Mouse (Mus musculus) left cerebral cortex, adult 9 months (tissue): ENCODE measurements around the gene Chst2.

Experiments
- DNase-seq, 2 experiments: peaks; one replicate each; pipeline ENCODE4 v3.0.0; 2022; ENCODE audit warnings: low spot score in 2 of 2

Chst2 gene

GRCm38 (mm10) chr9:95365882-95366281 is 40.6 kb downstream of the Chst2 start:
- DNase-seq = no peak

- no peak for DNase-seq
These were observed 52.6 kb downstream of the Chst2 start for GRCm38 (mm10) chr9:95353829-95354391.

- no peak for DNase-seq
These were observed 54.6 kb downstream of the Chst2 start for GRCm38 (mm10) chr9:95351968-95352367.

DNA sequence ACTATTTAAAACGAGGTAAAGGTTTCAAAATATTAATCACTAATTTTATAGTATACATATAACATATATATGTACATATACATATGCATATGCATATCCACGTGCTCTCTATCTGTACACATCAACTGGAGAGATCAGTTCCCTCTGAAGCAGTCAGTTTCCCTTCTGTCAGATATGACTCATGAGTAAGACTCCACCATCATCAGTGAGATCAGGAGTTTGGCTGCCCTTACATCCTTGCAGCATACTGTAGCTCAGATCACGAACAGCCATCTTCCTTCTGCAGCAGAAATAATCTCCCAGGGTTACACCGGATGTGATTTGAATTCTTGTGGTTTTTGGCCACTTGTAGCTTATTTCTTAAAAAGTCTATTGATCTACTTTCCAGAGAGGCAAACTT is 56.0 kb downstream of the Chst2 start:
- no peak for DNase-seq
